Mouse (Mus musculus): ENCODE results near the gene Syngr1.

DNA sequence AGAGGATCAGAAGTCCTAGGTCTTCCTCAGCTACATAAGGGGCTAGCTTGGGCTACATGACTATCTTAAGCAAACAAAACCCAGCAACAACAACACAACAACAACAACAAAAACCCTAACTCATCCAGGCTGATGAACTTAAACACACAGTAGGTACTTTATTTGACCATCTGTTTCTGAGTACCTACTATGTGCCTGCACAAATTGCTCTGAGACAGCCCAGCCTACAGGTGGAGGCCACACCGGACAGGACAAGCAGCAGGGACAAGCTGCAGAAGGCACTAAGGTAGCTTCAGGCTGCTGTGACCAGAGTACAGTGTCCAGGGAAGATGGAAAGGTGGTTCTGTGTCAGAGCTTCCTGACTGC lies 17.9 kb upstream of the Syngr1 start:
- TF ChIP-seq ELF1 (IDR thresholded peaks at IDR 0.05; ENCODE audit: low read depth, low read length) (no peak), CHD1 (IDR thresholded peaks at IDR 0.05; ENCODE audit: low read depth, low read length) (no peak), RAD21 (IDR thresholded peaks at IDR 0.05; ENCODE audit: low read depth, low read length) (no peak), NELFE (IDR thresholded peaks at IDR 0.05; ENCODE audit: low read depth, low read length) (no peak), POLR2AphosphoS2 (IDR thresholded peaks at IDR 0.05; ENCODE audit: low read depth, low read length) (no peak), CTCF (conservative IDR thresholded peaks at IDR 0.05 in 1 of 2, IDR thresholded peaks at IDR 0.05 in 1 of 2; ENCODE audit: low read depth in 2 of 2, low read length in 2 of 2) (no peak), POLR2A (IDR thresholded peaks at IDR 0.05; ENCODE audit: low read depth, low read length) (no peak), MAFK (IDR thresholded peaks at IDR 0.05; ENCODE audit: insufficient replicate concordance, low read length) (no peak), CHD2 (IDR thresholded peaks at IDR 0.05; ENCODE audit: low read length) (no peak), HCFC1 (IDR thresholded peaks at IDR 0.05; ENCODE audit: low read depth, low read length) (no peak), EP300 (IDR thresholded peaks at IDR 0.05; ENCODE audit: low read length) (no peak), ZNF384 (IDR thresholded peaks at IDR 0.05; ENCODE audit: low read depth, low read length) (no peak)
